Mouse (Mus musculus): Measurements from ENCODE around the gene Fam222b.

DNA sequence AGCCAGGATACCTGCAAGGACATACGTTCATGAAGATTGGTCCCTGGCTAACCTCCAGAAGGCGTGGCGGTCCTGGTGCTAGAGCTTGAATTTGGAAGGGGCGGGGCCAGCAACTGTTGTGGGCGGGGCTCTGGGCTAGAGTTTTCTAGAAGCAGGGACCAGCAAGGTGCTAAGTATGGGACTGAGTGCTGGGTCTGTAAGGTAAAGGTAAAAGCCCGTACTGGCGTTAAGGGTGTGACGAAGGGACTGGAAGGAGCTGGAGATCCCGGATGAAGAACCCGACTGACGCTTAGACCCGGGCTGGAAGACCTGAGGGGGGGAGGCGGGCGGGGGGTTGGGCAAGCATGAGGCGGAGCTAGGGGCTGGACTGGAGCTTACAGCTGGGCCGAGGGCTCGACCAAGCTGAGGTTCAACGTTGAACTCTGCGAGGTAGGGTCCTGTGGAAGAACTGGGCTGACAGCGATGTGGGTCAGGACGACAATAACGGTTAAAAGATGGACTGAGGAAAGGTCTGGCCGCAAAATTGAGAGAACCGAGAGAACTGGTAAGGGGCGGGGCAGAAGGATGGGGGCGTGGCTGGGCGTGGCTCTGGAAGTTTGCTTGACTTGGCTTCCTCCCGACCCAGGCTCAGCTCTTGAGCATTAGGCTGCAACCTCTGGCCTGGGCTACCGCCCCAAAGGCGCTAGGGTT, 100.1 kb downstream of the Fam222b start:
- TF ChIP-seq CTCF (IDR thresholded peaks at IDR 0.05; ENCODE audit: low read depth) (no peak), EP300 (optimal IDR thresholded peaks at IDR 0.05) (no peak)

All from stomach, postnatal 0 days (tissue).